18 mouse cellular contexts compared by ENCODE assay signal in genomic region chr5:51984966-51985365, GRCm38 (mm10).
DNase-seq lines count a peak whose midpoint lies in the region; ATAC-seq lines count a peak whose summit lies in the region.
"Had no signal": no experiment of that assay in that cellular context is flagged by ENCODE, and none has a peak within 500 bp of the region (broad histone marks: within the 10 kb centered on the region; RNA-seq: fewer than 3 reads in every experiment).

No protein-coding gene starts in this region.

- H3K4me1 ChIP-seq in heart, embryonic 11.5 days (ENCODE audit: control insufficient read depth, insufficient read depth, low read length), result no peaks in the 10 kb centered on the region
- H3K4me1 ChIP-seq: lung, embryonic 15.5 days; midbrain, embryonic 12.5 days; neural tube, embryonic 12.5 days had no signal

- no peak overlapping the region for H3K27ac ChIP-seq in heart, embryonic 11.5 days (ENCODE audit: low read depth, low read length)
- H3K27ac ChIP-seq: liver, embryonic 14.5 days; lung, embryonic 15.5 days; midbrain, embryonic 12.5 days; neural tube, embryonic 12.5 days had no signal

- H3K4me3 ChIP-seq in heart, embryonic 11.5 days (ENCODE audit: low read depth, low read length), result no peak overlapping the region
- H3K4me3 ChIP-seq: lung, embryonic 15.5 days; midbrain, embryonic 12.5 days; neural tube, embryonic 12.5 days had no signal

- H3K4me2 ChIP-seq in heart, embryonic 11.5 days, result no peak overlapping the region
- H3K4me2 ChIP-seq: lung, embryonic 15.5 days; midbrain, embryonic 12.5 days; neural tube, embryonic 12.5 days had no signal

- no peak overlapping the region for H3K9ac ChIP-seq in heart, embryonic 11.5 days (ENCODE audit: low read depth, low read length)
- H3K9ac ChIP-seq: liver, embryonic 14.5 days; lung, embryonic 15.5 days; midbrain, embryonic 12.5 days; neural tube, embryonic 12.5 days had no signal

- WGBS in heart, embryonic 11.5 days (ENCODE audit: insufficient replicate concordance), result 86% methylated on average over 6 of the region's 6 CpGs

- peak; percentile 43 to 56 for DNase-seq in cerebellum, postnatal 10 days
- no peak for DNase-seq in cerebellum, adult 9-11 months
- peak; percentile 49 to 66 for DNase-seq in heart, adult 18-20 months
- peak; percentile 23 for DNase-seq in right cerebral cortex, postnatal 25 days
- no peak for DNase-seq in right cerebral cortex, postnatal 10 days (ENCODE audit: low spot score in 2 of 2)
- peak; percentile 25 for DNase-seq in heart, postnatal 4 days
- DNase-seq in spleen, postnatal 4 days (ENCODE audit: low spot score in 2 of 2), result no peak
- DNase-seq: adrenal gland, postnatal 14 days; cerebellum, adult 11-12 months; spleen, adult 18-20 months had no signal

- H3K9me3 ChIP-seq in heart, embryonic 11.5 days (replicated peaks; ENCODE audit: control insufficient read depth, low read length), result no peaks in the 10 kb centered on the region
- H3K9me3 ChIP-seq: lung, embryonic 15.5 days; midbrain, embryonic 12.5 days; neural tube, embryonic 12.5 days had no signal

- H3K27me3 ChIP-seq in heart, embryonic 11.5 days (ENCODE audit: control insufficient read depth, insufficient read depth, low read length), result no peaks in the 10 kb centered on the region
- H3K27me3 ChIP-seq: lung, embryonic 15.5 days; midbrain, embryonic 12.5 days; neural tube, embryonic 12.5 days had no signal

- no peaks in the 10 kb centered on the region for H3K36me3 ChIP-seq in heart, embryonic 11.5 days (ENCODE audit: control insufficient read depth, insufficient read depth, low read length)
- H3K36me3 ChIP-seq: lung, embryonic 15.5 days; midbrain, embryonic 12.5 days; neural tube, embryonic 12.5 days had no signal

- ATAC-seq in heart, embryonic 11.5 days (replicated peaks; ENCODE audit: insufficient number of reproducible peaks, low FRiP score, low TSS enrichment), result no peak
- ATAC-seq: forebrain, embryonic 16.5 days; hindbrain, embryonic 16.5 days; intestine, embryonic 16.5 days had no signal

Comparison
In these comparisons a context has a peak if more than half of its experiments do, and no peak if none do; other contexts are left out.
1. DNase-seq: peak in cerebellum, postnatal 10 days (2 of 2), heart, adult 18-20 months (2 of 2), right cerebral cortex, postnatal 25 days (single experiment) and heart, postnatal 4 days (single experiment); none in cerebellum, adult 9-11 months (single experiment), right cerebral cortex, postnatal 10 days (0 of 2) and spleen, postnatal 4 days (0 of 2).